Mouse (Mus musculus): ENCODE data around the gene Ascl3.

DNA sequence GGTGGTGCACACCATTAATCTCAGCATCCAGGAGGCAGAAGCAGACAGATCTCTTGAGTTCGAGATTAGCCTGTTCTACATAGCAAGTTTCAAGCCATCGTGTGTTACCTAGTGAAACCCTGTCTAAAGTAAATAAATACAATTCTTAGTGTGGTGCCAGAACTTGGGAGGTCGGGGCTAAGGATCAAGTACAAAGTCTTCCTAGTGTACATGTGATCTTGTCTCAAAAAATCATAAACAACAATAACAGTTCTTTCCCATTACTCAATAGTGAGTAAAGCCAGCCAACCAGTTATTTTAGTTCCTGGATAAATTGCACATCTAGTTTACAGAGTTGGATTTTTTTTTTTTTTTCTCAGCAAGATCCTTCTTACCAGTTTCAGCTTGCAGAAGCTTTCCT is 27.1 kb downstream of the Ascl3 start:
- TF ChIP-seq CTCF (conservative IDR thresholded peaks at IDR 0.05 in 1 of 2, IDR thresholded peaks at IDR 0.05 in 1 of 2; ENCODE audit: low read depth in 2 of 2, low read length in 2 of 2) (no peak), JUND (conservative IDR thresholded peaks at IDR 0.05; ENCODE audit: low read depth, low read length) (no peak), MAFK (IDR thresholded peaks at IDR 0.05; ENCODE audit: insufficient replicate concordance, low read length) (no peak), POLR2AphosphoS2 (IDR thresholded peaks at IDR 0.05; ENCODE audit: low read depth, low read length) (no peak), ZNF384 (IDR thresholded peaks at IDR 0.05; ENCODE audit: low read depth, low read length) (no peak), POLR2A (IDR thresholded peaks at IDR 0.05; ENCODE audit: low read depth, low read length) (no peak), USF1 (IDR thresholded peaks at IDR 0.05; ENCODE audit: low read depth, low read length) (no peak)
